Mouse (Mus musculus) neural tube, embryonic 15.5 days (tissue): ENCODE measurements around the gene Ostf1. TPM values are rescaled to one million over a fixed set of nuclear protein-coding genes. Genes with fewer than 3 reads are reported as not detected.

Experiments used
- ATAC-seq: fragments of 200-750 bp; cut with Nextera tagmentation; 2 replicates; pipeline ENCODE4 v1.8.0; 2017; ENCODE audit warnings: mild to moderate bottlenecking, moderate TSS enrichment, moderate library complexity; ENCODE audit not compliant: low FRiP score
- H3K27ac ChIP-seq: fragments of 300-500 bp; sonication (generic); replicated peaks from 2 replicates; pipeline ENCODE4 v1.5.1; 2015; ENCODE audit warnings: mild to moderate bottlenecking, inconsistent platforms
- H3K27me3 ChIP-seq: fragments of 300-500 bp; sonication (generic); replicated peaks from 2 replicates; pipeline ENCODE4 v1.6.1; 2015; ENCODE audit warnings: inconsistent platforms
- H3K36me3 ChIP-seq: fragments of 300-500 bp; sonication (generic); 2 replicates; pipeline ENCODE4 v1.6.1; 2015; ENCODE audit warnings: inconsistent platforms
- H3K4me1 ChIP-seq: fragments of 300-500 bp; sonication (generic); 2 replicates; pipeline ENCODE4 v1.6.1; 2015; ENCODE audit warnings: inconsistent platforms
- H3K4me2 ChIP-seq: fragments of 300-500 bp; sonication (generic); 2 replicates; pipeline ENCODE4 v1.6.1; 2015; ENCODE audit warnings: inconsistent platforms, mild to moderate bottlenecking, moderate library complexity
- H3K4me3 ChIP-seq: fragments of 300-500 bp; sonication (generic); replicated peaks from 2 replicates; pipeline ENCODE4 v1.5.1; 2015; ENCODE audit warnings: mild to moderate bottlenecking, inconsistent platforms
- H3K9ac ChIP-seq: fragments of 300-500 bp; sonication (generic); replicated peaks from 2 replicates; pipeline ENCODE4 v1.6.1; 2015; ENCODE audit warnings: mild to moderate bottlenecking, inconsistent platforms
- H3K9me3 ChIP-seq: fragments of 300-500 bp; sonication (generic); replicated peaks from 2 replicates; pipeline ENCODE4 v1.6.1; 2016; ENCODE audit warnings: inconsistent platforms
- WGBS: fragments of 180-500 bp; shearing (Covaris S2); methylation state at CpG from one replicate; pipeline ENCODE4 v1.1.7; 2015; ENCODE audit warnings: mixed read lengths; 5-methylcytosine and 5-hydroxymethylcytosine counted together
- polyA plus RNA-seq: library from polyadenylated mRNA; unstranded; fragments of >200 nt; fragmentation: Nextera tagmentation; extraction: Ambion mirVana; gene quantifications from 2 replicates; pipeline ENCODE4 v1.2.1, GENCODE M21; 2015

The Ostf1 gene
- polyA plus RNA-seq, 1 experiment from 2014 or later: 43.9 TPM

- 83% methylated on average over 5 of the region's 5 CpGs for WGBS
- no peak for ATAC-seq
Observed at GRCm38 (mm10) chr19:18619060-18619459, 12.6 kb downstream of the Ostf1 start.

GRCm38 (mm10) chr19:18617504-18617903 is 14.1 kb downstream of the Ostf1 start:
- Histone ChIP-seq H3K4me3 (no peak overlapping the region), H3K4me2 (no peak overlapping the region), H3K27ac (no peak overlapping the region), H3K36me3 (no peaks in the 10 kb centered on the region), H3K27me3 (no peaks in the 10 kb centered on the region), H3K9me3 (no peaks in the 10 kb centered on the region), H3K9ac (no peak overlapping the region), H3K4me1 (no peaks in the 10 kb centered on the region)
- no peak for ATAC-seq
- 89% methylated on average over 1 of the region's 1 CpGs for WGBS

More at GRCm38 (mm10) chr19:18619060-18619459, 12.6 kb downstream of the Ostf1 start:
- no peaks in the 10 kb centered on the region for H3K36me3 ChIP-seq
- H3K9me3 ChIP-seq: no peaks in the 10 kb centered on the region
- no peak overlapping the region for H3K4me3 ChIP-seq
- H3K4me2 ChIP-seq: no peak overlapping the region
- no peaks in the 10 kb centered on the region for H3K27me3 ChIP-seq
- no peak overlapping the region for H3K9ac ChIP-seq
- no peak overlapping the region for H3K27ac ChIP-seq
- H3K4me1 ChIP-seq: no peaks in the 10 kb centered on the region

- 73% methylated on average over 9 of the region's 9 CpGs for WGBS
- H3K9me3 ChIP-seq: no peaks in the 10 kb centered on the region
- H3K4me3 ChIP-seq: no peak overlapping the region
- H3K4me1 ChIP-seq: no peaks in the 10 kb centered on the region
- H3K9ac ChIP-seq: no peak overlapping the region
- peak overlapping the region; percentile 3 for H3K27ac ChIP-seq
- no peak for ATAC-seq
- H3K27me3 ChIP-seq: no peaks in the 10 kb centered on the region
- H3K4me2 ChIP-seq: no peak overlapping the region
- no peaks in the 10 kb centered on the region for H3K36me3 ChIP-seq
Observed at GRCm38 (mm10) chr19:18615680-18616240, 15.9 kb downstream of the Ostf1 start.

GRCm38 (mm10) chr19:18614337-18614736 is 17.3 kb downstream of the Ostf1 start:
- H3K4me3 ChIP-seq: no peak overlapping the region
- WGBS: 89% methylated on average over 7 of the region's 7 CpGs
- ATAC-seq: no peak
- H3K4me2 ChIP-seq: no peak overlapping the region
- no peak overlapping the region for H3K27ac ChIP-seq
- no peaks in the 10 kb centered on the region for H3K9me3 ChIP-seq
- no peaks in the 10 kb centered on the region for H3K36me3 ChIP-seq
- no peaks in the 10 kb centered on the region for H3K27me3 ChIP-seq
- no peaks in the 10 kb centered on the region for H3K4me1 ChIP-seq
- H3K9ac ChIP-seq: no peak overlapping the region

GRCm38 (mm10) chr19:18608975-18609374 is 22.6 kb downstream of the Ostf1 start:
- Histone ChIP-seq H3K36me3 (no peaks in the 10 kb centered on the region), H3K4me1 (no peaks in the 10 kb centered on the region), H3K4me2 (no peak overlapping the region), H3K9ac (no peak overlapping the region), H3K27me3 (no peaks in the 10 kb centered on the region), H3K4me3 (no peak overlapping the region), H3K27ac (no peak overlapping the region), H3K9me3 (no peaks in the 10 kb centered on the region)
- 78% methylated on average over 6 of the region's 6 CpGs for WGBS
- ATAC-seq: no peak

GRCm38 (mm10) chr19:18607907-18608306 is 23.7 kb downstream of the Ostf1 start:
- Histone ChIP-seq H3K4me3 (no peak overlapping the region), H3K9ac (no peak overlapping the region), H3K4me1 (no peaks in the 10 kb centered on the region), H3K27me3 (no peaks in the 10 kb centered on the region), H3K9me3 (no peaks in the 10 kb centered on the region), H3K27ac (no peak overlapping the region), H3K36me3 (no peaks in the 10 kb centered on the region), H3K4me2 (no peak overlapping the region)
- ATAC-seq: no peak
- WGBS: 67% methylated on average over 7 of the region's 7 CpGs

- WGBS: 80% methylated on average over 6 of the region's 6 CpGs
Observed at GRCm38 (mm10) chr19:18603011-18603410, 28.6 kb downstream of the Ostf1 start.

GRCm38 (mm10) chr19:18600611-18601010 is 31.0 kb downstream of the Ostf1 start:
- Histone ChIP-seq H3K27me3 (no peaks in the 10 kb centered on the region), H3K4me1 (peaks cover 2% of the 10 kb centered on the region; the same call in 1 of the 2 replicates), H3K9ac (no peak overlapping the region), H3K4me3 (no peak overlapping the region), H3K9me3 (no peaks in the 10 kb centered on the region), H3K4me2 (no peak overlapping the region), H3K27ac (no peak overlapping the region), H3K36me3 (no peaks in the 10 kb centered on the region)
- 94% methylated on average over 9 of the region's 9 CpGs for WGBS
- no peak for ATAC-seq

More at GRCm38 (mm10) chr19:18603011-18603410, 28.6 kb downstream of the Ostf1 start:
- Histone ChIP-seq H3K36me3 (no peaks in the 10 kb centered on the region), H3K9me3 (no peaks in the 10 kb centered on the region), H3K4me3 (no peak overlapping the region), H3K9ac (no peak overlapping the region), H3K4me2 (no peak overlapping the region), H3K27ac (no peak overlapping the region), H3K4me1 (no peaks in the 10 kb centered on the region; the same call in 1 of the 2 replicates), H3K27me3 (no peaks in the 10 kb centered on the region)
- no peak for ATAC-seq

GRCm38 (mm10) chr19:18599650-18600049 is 32.0 kb downstream of the Ostf1 start:
- no peak overlapping the region for H3K9ac ChIP-seq
- no peak overlapping the region for H3K4me3 ChIP-seq
- H3K27ac ChIP-seq: no peak overlapping the region
- H3K9me3 ChIP-seq: no peaks in the 10 kb centered on the region
- H3K27me3 ChIP-seq: no peaks in the 10 kb centered on the region
- no peak overlapping the region for H3K4me2 ChIP-seq
- H3K36me3 ChIP-seq: no peaks in the 10 kb centered on the region
- ATAC-seq: no peak
- peaks cover 2% of the 10 kb centered on the region; the same call in 1 of the 2 replicates for H3K4me1 ChIP-seq
- whole genome bisulfite sequencing: 95% methylated on average over 5 of the region's 5 CpGs

- Histone ChIP-seq H3K36me3 (no peaks in the 10 kb centered on the region), H3K9ac (no peak overlapping the region), H3K4me1 (peaks cover 2% of the 10 kb centered on the region; the same call in 1 of the 2 replicates), H3K27ac (no peak overlapping the region), H3K9me3 (no peaks in the 10 kb centered on the region), H3K4me2 (no peak overlapping the region), H3K27me3 (no peaks in the 10 kb centered on the region), H3K4me3 (no peak overlapping the region)
- ATAC-seq: no peak
- 68% methylated on average over 8 of the region's 8 CpGs for WGBS
Observed at GRCm38 (mm10) chr19:18599051-18599450, 32.6 kb downstream of the Ostf1 start.

- H3K36me3 ChIP-seq: no peaks in the 10 kb centered on the region
- no peaks in the 10 kb centered on the region for H3K27me3 ChIP-seq
- H3K4me1 ChIP-seq: peaks cover 2% of the 10 kb centered on the region; the same call in 1 of the 2 replicates
- no peaks in the 10 kb centered on the region for H3K9me3 ChIP-seq
- H3K27ac ChIP-seq: no peak overlapping the region
- no peak overlapping the region for H3K9ac ChIP-seq
- H3K4me3 ChIP-seq: no peak overlapping the region
- no peak overlapping the region for H3K4me2 ChIP-seq
- 83% methylated on average over 3 of the region's 3 CpGs for WGBS
- no peak for ATAC-seq
Observed at GRCm38 (mm10) chr19:18598265-18598926, 33.2 kb downstream of the Ostf1 start.

GRCm38 (mm10) chr19:18597772-18598171 is 33.9 kb downstream of the Ostf1 start:
- H3K9ac ChIP-seq: no peak overlapping the region
- H3K4me2 ChIP-seq: no peak overlapping the region
- ATAC-seq: 0 out of 2 replicates have a peak, but pooled peaks have one; percentile 36
- WGBS: 59% methylated on average over 6 of the region's 6 CpGs
- no peak overlapping the region for H3K4me3 ChIP-seq
- peaks cover 2% of the 10 kb centered on the region; the same call in 1 of the 2 replicates for H3K4me1 ChIP-seq
- H3K27me3 ChIP-seq: no peaks in the 10 kb centered on the region
- H3K27ac ChIP-seq: no peak overlapping the region
- no peaks in the 10 kb centered on the region for H3K9me3 ChIP-seq
- no peaks in the 10 kb centered on the region for H3K36me3 ChIP-seq
